Mouse (Mus musculus) liver, adult 2 months (tissue): Measurements from ENCODE around the gene Itga2b.

Experiments
- CTCF ChIP-seq: fragments of 200-500 bp; IDR thresholded peaks from 2 replicates; pipeline ENCODE4 v1.5.1; 2011; ENCODE audit warnings: low read depth, low read length, control low read depth
- POLR2A ChIP-seq: fragments of 200-500 bp; IDR thresholded peaks from 2 replicates; pipeline ENCODE4 v1.6.1; 2011; ENCODE audit warnings: low read length, control low read depth; ENCODE audit not compliant: insufficient read depth; ENCODE audit errors: extremely low read depth

GRCm38 (mm10) chr11:102496732-102497131 lies 26.8 kb upstream of the Itga2b start:
- TF ChIP-seq CTCF (no peak), POLR2A (no peak)
